Mouse (Mus musculus): ENCODE measurements around the gene 1700029J07Rik. TPM values are rescaled to one million over a fixed set of nuclear protein-coding genes. Genes with fewer than 3 reads are reported as not detected.

Gene 1700029J07Rik
- polyA plus RNA-seq, 1 experiment from 2014 or later, result 2.9 TPM

Other genes with a start within 250 kb of the 1700029J07Rik start
- 80.7 and 80.9 TPM in 2 replicates for gene Pdlim3, start 89.8 kb downstream of the 1700029J07Rik start, polyA plus RNA-seq (2015; fragmentation: Nextera tagmentation; extraction: Ambion mirVana)
- gene Ccdc110, start 40.6 kb downstream of the 1700029J07Rik start, polyA plus RNA-seq (2015; fragmentation: Nextera tagmentation; extraction: Ambion mirVana), result not detected in 2 replicates
- 87.1 and 88.5 TPM in 2 replicates for gene Ufsp2, start 276 bp upstream of the 1700029J07Rik start, polyA plus RNA-seq (2015; fragmentation: Nextera tagmentation; extraction: Ambion mirVana)
- 0.53 and 0.54 TPM in 2 replicates for gene Lrp2bp, start 24.1 kb upstream of the 1700029J07Rik start, polyA plus RNA-seq (2015; fragmentation: Nextera tagmentation; extraction: Ambion mirVana)
- 37.7 and 42.0 TPM in 2 replicates for gene Ankrd37, start 30.5 kb upstream of the 1700029J07Rik start, polyA plus RNA-seq (2015; fragmentation: Nextera tagmentation; extraction: Ambion mirVana)
- 19.7 and 26.9 TPM in 2 replicates for gene Cfap97, start 176.5 kb upstream of the 1700029J07Rik start, polyA plus RNA-seq (2015; fragmentation: Nextera tagmentation; extraction: Ambion mirVana)
- 7.2 and 7.6 TPM in 2 replicates for gene Snx25, start 176.9 kb upstream of the 1700029J07Rik start, polyA plus RNA-seq (2015; fragmentation: Nextera tagmentation; extraction: Ambion mirVana)
- gene Slc25a4, start 236.0 kb upstream of the 1700029J07Rik start, polyA plus RNA-seq (2015; fragmentation: Nextera tagmentation; extraction: Ambion mirVana), result 396 and 421 TPM in 2 replicates

Data from intestine, embryonic 15.5 days (tissue).